Mouse (Mus musculus): Measurements from ENCODE around the gene Ftsj1.

The Ftsj1 gene

DNA sequence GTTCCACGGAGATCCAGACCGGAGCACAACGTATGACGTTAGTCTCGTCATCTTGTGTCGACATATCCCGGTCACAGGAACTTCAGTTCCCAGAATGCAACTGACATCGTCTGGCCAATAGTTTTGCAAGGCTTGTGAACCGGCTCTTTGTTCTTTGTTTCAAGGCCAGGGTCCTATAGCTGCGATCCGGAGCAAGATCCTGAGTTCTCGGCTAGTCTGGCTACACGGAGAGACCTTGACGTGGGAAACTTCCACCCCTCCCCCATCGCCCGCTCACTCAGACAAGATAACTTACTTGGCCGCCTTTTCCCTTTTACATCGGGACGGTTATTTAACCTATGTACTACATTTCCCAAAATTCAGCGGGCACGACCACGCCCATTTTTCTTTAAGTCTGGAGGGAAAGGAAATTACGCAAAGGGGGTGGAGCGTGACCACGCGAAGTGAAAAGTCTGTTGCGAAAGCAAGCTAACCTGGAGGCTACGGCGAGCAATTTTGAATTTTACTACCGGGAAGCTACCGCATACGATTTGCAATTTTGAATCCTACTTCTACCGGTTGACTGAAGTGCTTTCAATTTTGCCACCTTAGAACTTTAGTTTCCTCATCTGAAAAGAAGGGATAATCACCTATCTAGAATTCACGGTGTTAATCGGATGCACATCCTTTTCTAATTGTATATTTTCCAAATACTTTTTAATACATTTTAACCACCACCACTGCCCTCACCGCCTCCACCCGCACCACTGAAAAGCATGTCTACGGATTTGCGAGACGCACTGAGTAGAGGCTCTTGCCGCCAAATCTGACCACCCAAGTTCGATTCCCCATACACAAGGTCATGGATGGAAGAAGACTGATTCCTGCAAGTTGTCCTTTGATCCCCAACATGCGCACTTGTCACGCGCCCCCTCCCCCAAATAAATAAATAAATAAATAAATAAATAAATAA lies at the start of gene Ftsj1:
TSS of gene Ftsj1 (minus strand) at position 73 of the 952 bp plus-strand sequence.
- peak; percentile 92 for DNase-seq (ENCODE audit: low read depth, low spot score)

DNA sequence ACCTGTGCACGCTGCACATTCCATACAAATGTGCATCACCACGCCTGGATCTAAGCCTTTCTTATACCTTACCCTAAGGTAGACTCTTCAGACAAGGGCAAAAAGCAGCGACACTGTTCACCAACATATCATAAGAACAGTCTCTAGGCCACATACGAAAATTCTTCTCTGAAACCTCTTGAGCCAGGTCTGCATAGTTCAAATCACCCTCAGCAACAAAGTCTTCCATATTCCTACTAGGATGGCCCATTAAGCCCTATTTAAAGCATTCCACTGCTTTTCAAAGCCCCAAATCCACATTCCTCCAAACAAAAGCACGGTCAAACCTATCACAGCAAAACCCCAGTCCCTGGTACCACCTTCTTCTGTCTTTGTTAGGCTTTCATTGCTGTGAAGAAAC lies 36.4 kb upstream of the Ftsj1 start:
- no peak for DNase-seq (ENCODE audit: low read depth, low spot score)

DNA sequence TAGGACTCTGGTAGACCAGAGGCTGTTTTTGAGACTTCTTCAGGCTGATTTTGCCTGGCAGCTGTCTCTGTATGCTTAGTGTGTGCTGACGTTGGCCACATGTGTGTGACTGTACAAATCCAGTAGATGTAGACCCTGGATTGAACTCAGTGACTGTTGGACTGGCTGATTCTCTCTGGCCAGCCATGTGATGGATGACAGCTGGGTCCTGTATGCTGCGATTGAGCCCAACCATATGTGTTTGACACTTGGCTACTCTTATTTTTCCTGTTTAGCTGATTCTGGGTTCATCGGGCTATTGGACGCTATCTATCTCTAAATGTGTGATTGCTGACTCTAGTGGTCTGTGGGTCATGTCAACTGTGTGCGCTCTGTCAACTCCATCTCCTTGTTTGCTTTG lies 21.9 kb upstream of the Ftsj1 start:
- no peak for DNase-seq (ENCODE audit: low read depth, low spot score)

DNA sequence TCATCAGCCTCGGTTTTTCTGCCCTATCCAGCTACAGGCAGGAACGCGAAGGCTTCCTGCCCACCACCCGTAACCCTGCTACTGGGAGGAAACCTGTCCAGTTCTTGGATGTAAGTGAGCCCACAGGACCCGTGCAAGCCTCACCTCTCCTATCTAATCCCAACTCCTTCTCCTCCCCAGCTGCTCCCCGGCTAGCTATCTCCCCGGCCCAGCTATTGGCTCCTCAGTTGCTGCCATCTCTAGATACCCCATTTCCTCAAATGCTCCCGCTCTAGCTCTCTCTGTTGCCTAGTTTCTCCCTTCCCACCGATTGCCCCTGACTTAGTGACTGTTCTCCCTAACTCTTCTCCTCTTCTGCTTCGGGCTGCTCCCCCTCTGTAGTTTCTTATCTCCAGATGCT lies 19.8 kb upstream of the Ftsj1 start:
- DNase-seq (ENCODE audit: low read depth, low spot score), result no peak

DNA sequence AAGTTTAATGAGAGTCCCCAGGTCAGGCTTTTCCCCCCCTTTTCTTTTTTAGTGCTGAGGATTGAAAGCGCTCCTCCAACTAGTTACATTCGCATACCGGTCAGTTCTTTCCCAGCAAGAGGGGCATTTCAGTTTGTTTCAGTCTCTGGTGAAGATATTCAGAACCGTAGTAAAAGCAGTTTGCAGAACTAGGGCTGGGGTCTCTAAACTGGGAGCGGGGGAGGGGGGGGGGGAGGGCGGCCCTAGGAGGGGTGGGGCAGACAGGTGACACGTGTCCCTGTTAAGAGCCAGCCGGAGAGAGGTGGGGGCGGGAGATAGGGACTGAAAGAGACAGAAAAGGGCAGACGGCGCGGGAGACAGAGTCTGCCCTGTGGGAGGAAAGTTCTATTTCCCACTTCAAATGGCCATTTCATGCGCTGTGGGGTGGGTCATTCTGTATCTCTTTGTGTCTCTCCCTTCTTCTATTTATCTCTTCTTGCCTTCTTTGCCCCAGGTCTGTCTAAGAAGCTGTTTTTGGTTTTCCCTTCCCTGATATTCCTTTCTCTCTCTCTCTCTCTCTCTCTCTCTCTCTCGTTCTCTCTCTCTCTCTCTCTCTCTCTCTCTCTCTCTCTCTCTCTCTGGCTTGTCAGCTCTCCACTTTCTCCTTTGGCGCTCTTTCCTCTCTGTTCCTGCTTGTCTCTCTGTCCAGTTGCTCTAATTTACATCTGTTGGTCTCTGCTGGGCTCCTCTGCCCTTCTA lies 19.0 kb upstream of the Ftsj1 start, which contains the start of gene Slc38a5:
TSS of gene Slc38a5 (plus strand) at position 51 of the 738 bp plus-strand sequence.
- DNase-seq (ENCODE audit: low read depth, low spot score), result no peak

DNA sequence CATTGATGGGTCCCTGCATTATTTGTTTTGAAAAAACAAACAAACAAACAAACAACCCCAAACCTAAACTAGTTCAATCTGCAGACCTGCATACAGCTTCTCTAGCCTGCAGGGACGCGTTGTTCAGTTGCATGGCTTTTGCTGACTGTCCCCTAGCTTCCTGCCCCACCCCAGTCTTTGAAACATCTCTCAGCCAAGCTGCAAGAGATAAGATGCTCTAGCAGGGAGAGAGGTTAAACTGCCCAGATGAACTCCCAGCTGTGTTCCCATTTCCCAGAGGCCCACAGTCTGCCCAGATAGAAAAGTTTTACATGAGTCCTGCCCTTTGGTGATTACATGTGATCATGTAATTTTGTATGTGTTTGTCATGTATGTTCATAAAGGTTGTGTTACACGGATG lies 12.0 kb upstream of the Ftsj1 start:
- DNase-seq (ENCODE audit: low read depth, low spot score), result no peak

DNA sequence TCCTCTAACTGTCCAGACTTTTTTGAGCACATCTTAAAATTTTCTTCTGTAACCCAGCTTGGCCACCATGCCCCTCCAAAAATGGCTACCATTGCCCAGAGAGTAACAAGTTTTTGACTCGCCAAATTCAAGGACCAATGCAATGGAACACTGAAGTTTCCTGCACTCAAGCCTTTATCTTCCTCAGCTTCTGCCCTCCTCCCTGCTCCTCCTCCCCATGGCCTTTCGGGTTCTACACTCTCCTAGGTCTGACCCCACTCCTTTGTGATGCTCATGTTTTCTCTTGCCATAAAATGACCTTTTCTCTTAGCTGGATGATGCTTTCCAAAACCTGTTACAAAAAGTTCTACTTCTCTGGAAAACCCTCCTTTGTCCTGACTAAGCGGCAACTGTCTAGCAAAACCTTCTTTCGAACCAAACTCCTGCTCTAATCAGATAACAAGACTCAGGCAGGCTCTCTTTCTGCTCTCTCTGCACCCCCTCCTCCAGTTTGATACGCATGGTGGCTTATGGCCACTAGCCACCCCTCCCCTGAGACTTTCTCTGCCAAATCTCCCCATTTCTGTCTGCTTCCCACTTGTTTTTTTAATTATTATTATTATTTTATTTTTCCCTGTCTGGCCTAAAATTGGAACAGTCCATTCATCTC lies 11.1 kb upstream of the Ftsj1 start:
- no peak for DNase-seq (ENCODE audit: low read depth, low spot score)

DNA sequence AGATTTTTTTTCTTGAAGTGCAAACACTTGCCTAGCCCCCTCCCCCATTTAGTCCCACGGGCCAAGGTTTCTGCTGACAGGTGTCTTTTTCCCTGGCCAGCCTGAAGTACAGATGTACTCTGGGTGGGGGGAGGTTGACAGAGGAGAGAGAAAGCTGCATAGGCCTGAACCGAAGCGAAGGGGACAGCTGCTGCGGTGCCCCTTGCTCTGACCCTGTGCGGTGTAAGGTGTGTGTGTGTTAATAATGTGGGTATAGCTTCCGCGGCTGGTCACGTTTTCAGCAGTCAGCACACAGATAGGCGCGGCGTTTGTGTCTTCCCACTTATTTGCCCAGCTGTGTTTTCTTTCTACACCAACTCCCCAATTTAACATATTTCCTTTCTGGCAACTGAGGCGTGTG lies 7.3 kb upstream of the Ftsj1 start:
- no peak for DNase-seq (ENCODE audit: low read depth, low spot score)

DNA sequence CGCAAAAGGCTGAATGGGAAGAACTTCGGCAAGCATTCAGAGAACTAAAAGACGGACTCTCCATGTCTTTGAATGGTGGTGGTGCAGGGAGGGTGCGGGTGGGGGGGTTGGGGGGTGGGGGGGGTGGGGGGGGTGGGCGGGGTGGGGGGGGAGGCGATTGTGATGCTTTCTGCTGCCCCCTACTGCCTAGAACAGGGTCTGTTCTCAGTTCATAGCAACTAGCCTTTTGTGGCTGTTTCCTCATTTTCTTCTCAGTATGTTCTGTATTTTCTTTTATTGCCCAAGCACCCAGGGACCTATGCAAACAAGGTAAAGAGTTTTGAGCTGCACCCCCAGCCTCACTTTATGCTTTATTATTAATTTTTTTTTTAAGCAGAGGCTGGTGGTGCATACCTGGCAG lies 3.6 kb upstream of the Ftsj1 start:
- DNase-seq (ENCODE audit: low read depth, low spot score), result no peak

DNA sequence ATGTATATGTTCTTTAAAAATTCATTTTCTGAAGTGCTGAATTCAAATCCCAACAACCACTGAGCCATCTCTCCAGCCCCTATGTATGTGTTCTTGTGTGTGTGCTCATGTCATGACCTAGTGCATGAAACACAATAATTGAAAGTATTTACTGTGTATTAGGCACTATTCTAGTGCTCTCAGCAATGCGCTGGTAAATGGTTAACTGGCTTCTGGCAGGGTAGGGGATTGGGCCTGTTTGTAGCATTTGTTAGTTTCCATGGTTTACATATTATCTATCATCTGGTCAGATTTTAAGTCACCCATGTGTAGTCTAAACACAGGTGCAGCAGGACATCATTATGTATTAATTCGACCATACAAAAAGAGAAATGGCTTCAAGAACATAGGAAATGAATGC lies 1.5 kb upstream of the Ftsj1 start:
- DNase-seq (ENCODE audit: low read depth, low spot score), result no peak

DNA sequence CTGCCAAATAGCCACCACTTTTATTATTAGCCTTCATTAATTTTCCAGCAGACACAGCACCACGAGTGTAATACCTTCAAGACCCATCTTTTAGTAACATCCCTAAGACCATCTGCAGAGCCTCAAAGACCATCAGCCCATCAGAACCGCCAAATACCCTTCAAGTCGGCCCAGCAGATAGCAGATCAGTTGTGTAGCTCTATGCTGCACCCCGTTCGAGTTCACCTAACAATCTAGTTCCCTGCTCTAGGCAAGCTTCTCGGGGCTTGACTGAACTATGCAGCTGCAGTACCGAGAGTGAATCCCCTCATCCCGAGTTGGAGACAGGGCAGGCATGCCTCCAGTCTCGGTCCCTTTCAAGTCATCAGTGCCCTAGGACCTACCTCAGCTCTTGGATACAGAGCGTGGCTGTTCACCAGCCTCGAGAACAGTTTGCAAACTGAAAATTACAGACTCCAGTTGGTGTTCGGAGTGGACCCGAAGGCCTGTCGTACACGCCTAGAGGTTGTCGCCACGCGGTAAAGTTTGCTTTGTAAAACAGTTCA lies 345 bp downstream of the Ftsj1 start:
- DNase-seq (ENCODE audit: low read depth, low spot score), result no peak

DNA sequence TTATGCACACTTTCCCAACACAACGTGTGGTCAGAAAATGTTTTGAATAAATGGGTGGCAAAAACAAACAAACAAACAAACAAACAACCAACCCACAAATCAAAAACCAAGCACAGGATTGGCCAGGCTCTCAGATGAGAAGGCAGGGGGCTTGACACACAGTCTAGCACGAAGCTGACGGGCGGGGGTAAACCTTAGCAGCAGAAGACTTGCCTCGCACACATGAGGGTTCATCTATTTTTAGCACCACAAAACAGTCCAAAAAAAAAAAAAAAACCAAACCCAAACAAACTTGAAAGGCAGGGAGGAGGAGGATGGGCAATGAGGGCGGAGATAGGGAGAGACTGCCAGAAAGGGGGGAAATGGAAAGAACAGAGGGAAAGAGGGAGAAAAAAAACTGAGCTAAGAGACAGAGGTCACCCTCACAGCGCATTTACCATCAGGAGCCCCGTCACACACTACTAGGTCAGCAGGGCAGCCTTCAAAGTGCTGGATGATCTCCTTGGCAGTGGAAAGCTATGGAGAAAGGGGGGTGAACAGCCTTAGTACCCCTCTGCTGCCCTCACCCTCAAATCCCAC lies 3.6 kb downstream of the Ftsj1 start:
- DNase-seq (ENCODE audit: low read depth, low spot score), result no peak

DNA sequence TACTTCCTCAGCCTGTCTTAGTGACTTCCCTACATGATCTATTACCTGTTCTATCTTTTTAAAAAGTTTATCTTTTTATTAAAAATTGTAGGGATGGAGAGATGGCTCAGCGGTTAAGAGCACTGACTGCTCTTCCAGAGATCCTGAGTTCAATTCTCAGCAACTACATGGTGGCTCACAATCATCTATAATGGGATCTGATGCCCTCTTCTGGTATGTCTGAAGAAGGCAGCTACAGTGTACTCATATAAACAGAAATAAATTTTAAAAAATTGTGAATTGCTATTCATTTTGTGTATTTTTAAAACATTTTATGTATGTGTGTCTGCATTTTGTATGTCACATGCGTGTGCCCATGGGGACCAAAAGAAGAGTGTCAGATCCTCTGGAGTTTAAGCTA lies 4.5 kb downstream of the Ftsj1 start:
- DNase-seq (ENCODE audit: low read depth, low spot score), result no peak

DNA sequence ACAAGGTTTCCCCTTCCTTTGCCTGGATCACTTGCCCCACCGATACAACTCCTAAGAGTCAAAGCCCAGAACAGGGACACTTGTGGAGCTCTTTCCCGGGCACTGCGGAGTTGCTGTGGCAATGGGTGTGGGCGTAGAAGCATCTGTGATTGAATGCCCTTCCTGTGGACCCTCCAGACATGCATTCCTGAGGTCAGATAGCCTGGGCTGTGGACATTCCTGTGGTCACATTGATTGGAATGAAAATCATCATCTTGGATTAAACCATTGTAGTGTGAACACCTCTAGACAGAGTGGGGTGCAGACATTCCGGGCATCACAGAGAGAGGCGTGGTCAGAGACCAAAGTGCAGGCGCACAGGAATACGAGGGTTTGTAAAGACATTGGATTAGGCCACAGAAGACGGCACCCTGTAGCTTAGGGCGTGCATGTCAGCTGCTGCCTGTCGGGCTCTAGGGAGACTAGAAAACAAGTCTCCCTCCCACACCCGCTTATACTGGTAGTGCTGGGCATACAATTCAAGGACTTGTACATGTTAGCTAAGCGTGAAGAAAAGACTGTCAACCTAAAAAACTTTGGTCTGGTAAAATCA lies 13.3 kb downstream of the Ftsj1 start:
- DNase-seq (ENCODE audit: low read depth, low spot score), result no peak

DNA sequence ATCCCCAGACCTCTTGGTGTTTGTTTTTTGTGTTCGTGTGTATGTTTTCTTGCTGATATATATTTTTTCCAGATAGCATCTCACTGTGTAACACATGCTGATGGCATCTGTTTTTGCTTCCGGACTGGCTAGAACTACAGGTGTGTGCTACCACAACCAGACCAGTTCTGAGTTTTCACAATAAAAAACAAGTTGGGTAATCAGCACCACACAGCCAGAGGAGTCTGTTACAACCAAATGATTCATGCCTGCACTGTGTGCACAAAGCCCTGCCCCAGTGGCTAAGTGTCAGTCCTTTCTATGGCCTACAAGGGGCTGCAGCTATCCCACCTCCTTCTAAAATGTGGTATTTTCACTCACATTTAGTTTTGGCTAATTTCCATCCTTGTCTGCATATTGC lies 15.5 kb downstream of the Ftsj1 start:
- no peak for DNase-seq (ENCODE audit: low read depth, low spot score)

DNA sequence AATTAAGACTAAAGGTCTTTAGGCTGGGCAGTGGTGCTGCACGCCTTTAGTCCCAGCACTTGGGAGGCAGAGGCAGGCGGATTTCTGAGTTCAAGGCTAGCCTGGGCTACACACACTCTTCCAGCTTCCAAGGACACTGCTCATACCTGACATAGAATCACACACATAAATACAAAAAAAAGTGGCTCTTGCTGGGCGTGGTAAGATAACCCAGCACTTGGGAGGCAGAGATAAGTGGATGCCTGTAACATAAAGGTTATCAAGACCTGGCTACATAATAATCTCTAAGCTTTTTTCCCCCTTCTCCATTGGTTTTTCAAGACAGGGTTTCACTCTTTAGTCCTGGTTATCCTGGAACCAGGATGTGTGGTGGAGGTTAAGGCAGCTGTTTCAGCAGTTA lies 18.6 kb downstream of the Ftsj1 start:
- no peak for DNase-seq (ENCODE audit: low read depth, low spot score)

DNA sequence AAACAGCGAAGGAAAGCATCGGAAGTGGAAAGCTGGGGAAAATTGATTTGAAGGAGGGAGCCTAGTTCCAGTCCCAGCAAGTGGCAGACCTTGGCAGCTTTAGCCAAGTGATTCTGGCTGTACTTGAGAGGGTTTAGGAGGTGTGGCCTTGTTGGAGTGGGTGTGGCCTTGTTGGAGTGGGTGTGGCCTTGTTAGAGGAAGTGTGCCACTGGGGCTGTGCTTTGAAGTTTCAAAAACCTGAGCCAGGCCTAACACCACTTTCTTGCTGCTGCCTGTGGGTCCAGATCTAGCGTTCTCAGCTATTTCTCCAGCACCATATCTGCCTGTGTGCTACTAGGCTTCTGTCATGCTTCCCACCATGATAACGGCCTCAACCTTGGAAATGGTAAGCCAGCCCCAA lies 21.9 kb downstream of the Ftsj1 start:
- no peak for DNase-seq (ENCODE audit: low read depth, low spot score)

DNA sequence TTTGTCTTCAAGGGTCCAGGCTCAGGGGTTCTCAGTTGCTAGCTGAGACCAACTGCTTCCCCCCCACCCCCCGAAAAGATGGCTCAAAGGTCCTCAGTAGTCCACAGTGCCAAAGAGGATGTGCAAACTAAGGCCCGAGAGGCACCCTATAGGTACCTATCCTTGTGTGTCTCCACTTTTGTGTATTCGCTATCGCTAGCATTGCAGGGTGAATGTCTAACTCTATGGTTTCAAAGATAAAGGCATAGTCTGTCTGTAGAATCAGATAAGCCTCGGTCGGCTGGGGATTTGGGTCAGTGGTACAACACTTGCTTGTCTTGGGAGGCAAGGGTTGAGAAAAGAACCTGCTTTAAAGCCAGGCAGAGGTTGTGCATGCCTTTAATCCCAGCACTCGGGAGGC lies 28.7 kb downstream of the Ftsj1 start:
- DNase-seq (ENCODE audit: low read depth, low spot score), result no peak

DNA sequence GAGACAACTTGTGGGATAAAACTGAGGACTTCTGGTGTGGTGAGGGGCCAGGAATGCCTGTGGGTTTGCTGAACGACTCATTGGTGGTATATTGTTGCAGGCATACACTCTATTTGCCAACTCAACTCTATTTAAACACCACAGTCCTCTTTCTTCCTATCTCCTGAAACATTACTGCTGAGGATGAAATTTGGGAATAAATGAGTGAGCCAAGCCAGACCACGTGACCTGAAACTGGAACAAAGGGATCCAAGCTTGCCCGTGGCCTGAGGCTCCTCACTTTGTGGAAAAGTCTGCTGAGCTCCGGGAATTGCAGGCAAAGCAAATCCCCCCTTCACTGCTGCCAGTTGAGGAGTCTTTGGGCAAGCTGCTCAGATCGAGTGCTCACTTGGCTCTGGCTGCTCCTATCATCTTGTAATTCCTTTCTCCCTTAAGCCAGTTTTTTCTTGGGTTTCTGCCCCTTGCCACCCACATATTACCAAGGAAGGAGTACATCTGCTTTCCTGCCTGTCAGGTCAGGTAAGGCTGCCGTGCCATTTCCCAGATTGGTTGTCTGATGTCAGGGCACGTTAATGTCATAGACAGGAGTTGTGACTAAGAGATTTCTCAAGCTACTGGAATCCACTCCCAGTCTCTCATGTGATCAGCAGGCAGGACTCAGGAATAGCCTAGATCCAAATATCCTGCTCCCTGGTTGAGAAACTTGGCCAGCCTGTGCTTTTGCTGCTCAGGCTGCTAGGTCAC lies 29.4 kb downstream of the Ftsj1 start:
- peak; percentile 35 for DNase-seq (ENCODE audit: low read depth, low spot score)

DNA sequence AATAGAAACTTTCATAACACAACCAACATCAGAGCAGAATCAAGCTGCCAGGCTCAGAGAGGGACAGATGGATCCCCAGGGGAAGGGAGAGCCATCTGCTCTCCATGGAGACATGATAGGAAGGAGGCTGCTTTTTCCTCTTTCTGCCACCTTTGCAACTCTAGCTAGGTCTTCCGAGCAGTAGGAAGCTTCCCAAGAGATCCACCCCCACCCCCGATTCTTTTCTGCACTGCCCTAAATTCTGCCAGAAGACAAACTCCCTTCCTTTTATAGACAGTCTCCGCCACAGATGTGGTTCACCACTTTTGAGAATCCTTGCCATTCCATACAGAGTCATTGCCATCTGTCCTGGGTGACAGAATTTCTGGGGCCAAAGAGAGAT lies 29.9 kb downstream of the Ftsj1 start:
- peak; percentile 83 for DNase-seq (ENCODE audit: low read depth, low spot score)

DNA sequence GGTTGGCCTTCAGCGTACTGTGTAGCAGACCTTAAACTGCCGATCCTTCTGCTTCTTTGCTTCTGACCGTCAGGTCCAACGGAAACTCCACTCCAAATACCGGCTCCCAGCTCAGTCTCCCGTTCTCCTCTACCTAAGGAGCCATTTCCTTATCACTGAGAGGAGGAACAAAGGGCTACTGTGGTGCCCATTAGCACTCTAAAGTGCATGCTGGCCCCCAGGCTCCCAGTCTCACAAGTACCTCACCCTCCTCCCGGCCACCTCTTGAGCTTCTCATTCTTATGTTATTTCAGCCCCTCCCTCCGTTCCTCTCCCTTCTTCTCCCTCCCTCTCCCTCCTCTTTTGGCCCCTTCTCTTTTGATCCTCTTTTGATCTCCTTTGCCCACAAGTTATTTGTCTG lies 32.6 kb downstream of the Ftsj1 start:
- no peak for DNase-seq (ENCODE audit: low read depth, low spot score)

All from telencephalon, adult 2 months (tissue).